Mouse (Mus musculus) midbrain, embryonic 11.5 days (tissue): ENCODE data around the gene Slxl1. TPM values are rescaled to one million over a fixed set of nuclear protein-coding genes. Genes with fewer than 3 reads are reported as not detected.
"Not testable (repeated sequence)": the region's sequence is repeated elsewhere in the genome, so short reads cannot be mapped to it uniquely, and the experiment has no call there.

ENCODE experiments used
- ATAC-seq: fragments of 200-750 bp; cut with Nextera tagmentation; 2 replicates; pipeline ENCODE4 v1.8.0; 2017; ENCODE audit warnings: moderate TSS enrichment, moderate library complexity; ENCODE audit not compliant: low FRiP score
- DNase-seq: peaks from one replicate; pipeline ENCODE4 v3.0.0; 2015; ENCODE audit warnings: low spot score; ENCODE audit errors: missing footprints
- H3K27ac ChIP-seq: fragments of 300-500 bp; sonication (generic); 2 replicates; pipeline ENCODE4 v1.5.1; 2014; ENCODE audit warnings: low read depth, low read length
- H3K27me3 ChIP-seq: fragments of 300-500 bp; sonication (generic); 2 replicates; pipeline ENCODE4 v1.6.1; 2014; ENCODE audit warnings: mild to moderate bottlenecking, low read length, moderate library complexity, mixed read lengths; ENCODE audit not compliant: control insufficient read depth, insufficient read depth
- H3K36me3 ChIP-seq: fragments of 300-500 bp; sonication (generic); 2 replicates; pipeline ENCODE4 v1.6.1; 2014; ENCODE audit warnings: mild to moderate bottlenecking, low read length, moderate library complexity, mixed read lengths; ENCODE audit not compliant: control insufficient read depth, insufficient read depth
- H3K4me1 ChIP-seq: fragments of 300-500 bp; sonication (generic); 2 replicates; pipeline ENCODE4 v1.6.1; 2014; ENCODE audit warnings: low read length; ENCODE audit not compliant: control insufficient read depth, insufficient read depth
- H3K4me2 ChIP-seq: fragments of 300-500 bp; sonication (generic); 2 replicates; pipeline ENCODE4 v1.6.1; 2014; ENCODE audit warnings: mild to moderate bottlenecking, moderate library complexity
- H3K4me3 ChIP-seq: fragments of 300-500 bp; sonication (generic); 2 replicates; pipeline ENCODE4 v1.5.1; 2014; ENCODE audit warnings: low read depth, low read length
- H3K9ac ChIP-seq: fragments of 300-500 bp; sonication (generic); 2 replicates; pipeline ENCODE4 v1.6.1; 2014; ENCODE audit warnings: low read length
- H3K9me3 ChIP-seq: fragments of 300-500 bp; sonication (generic); 2 replicates; pipeline ENCODE4 v1.6.1; 2016; ENCODE audit warnings: low read length; ENCODE audit not compliant: control insufficient read depth
- WGBS: fragments of 180-500 bp; shearing (Covaris S2); extraction: QIAGEN DNeasy Blood & Tissue Kit; methylation state at CpG from one replicate; pipeline ENCODE4 v1.1.7; 2014; 5-methylcytosine and 5-hydroxymethylcytosine counted together
- polyA plus RNA-seq: library from polyadenylated mRNA; unstranded; fragments of >200 nt; fragmentation: Nextera tagmentation; extraction: Ambion mirVana; gene quantifications from 2 replicates; pipeline ENCODE4 v1.2.1, GENCODE M21; 2014

Gene Slxl1
- polyA plus RNA-seq, result not detected in 2 replicates

GRCm38 (mm10) chrX:55226576-55226975, at the start of gene Slxl1:
Gene Slxl1 (plus strand): TSS chrX:55226876.
- H3K27ac ChIP-seq, H3K4me2 ChIP-seq, H3K4me3 ChIP-seq, DNase-seq, H3K27me3 ChIP-seq, H3K9me3 ChIP-seq, H3K4me1 ChIP-seq, H3K9ac ChIP-seq, ATAC-seq, H3K36me3 ChIP-seq: not testable (repeated sequence)
- WGBS, result no CpG with 5 or more reads among the region's 6 CpGs
